Mouse (Mus musculus) embryonic facial prominence, embryonic 13.5 days (tissue): Measurements from ENCODE around the gene E2f2. TPM values are rescaled to one million over a fixed set of nuclear protein-coding genes. Genes with fewer than 3 reads are reported as not detected.

ENCODE experiments used
- ATAC-seq: fragments of 200-750 bp; cut with Nextera tagmentation; 2 replicates; pipeline ENCODE4 v1.8.0; 2017; ENCODE audit warnings: low read depth; ENCODE audit not compliant: insufficient number of reproducible peaks, insufficient read depth, low FRiP score, low TSS enrichment
- H3K27ac ChIP-seq: fragments of 300-500 bp; sonication (generic); 2 replicates; pipeline ENCODE4 v1.5.1; 2015; ENCODE audit warnings: moderate library complexity, mild to moderate bottlenecking, inconsistent platforms
- H3K27me3 ChIP-seq: fragments of 300-500 bp; sonication (generic); 2 replicates; pipeline ENCODE4 v1.6.1; 2015; ENCODE audit warnings: mild to moderate bottlenecking, inconsistent platforms
- H3K36me3 ChIP-seq: fragments of 300-500 bp; sonication (generic); 2 replicates; pipeline ENCODE4 v1.6.1; 2015; ENCODE audit warnings: mild to moderate bottlenecking, inconsistent platforms
- H3K4me1 ChIP-seq: fragments of 300-500 bp; sonication (generic); 2 replicates; pipeline ENCODE4 v1.6.1; 2015; ENCODE audit warnings: inconsistent platforms
- H3K4me2 ChIP-seq: fragments of 300-500 bp; sonication (generic); 2 replicates; pipeline ENCODE4 v1.6.1; 2015; ENCODE audit warnings: moderate library complexity, mild to moderate bottlenecking, inconsistent platforms
- H3K4me3 ChIP-seq: fragments of 300-500 bp; sonication (generic); 2 replicates; pipeline ENCODE4 v1.5.1; 2015; ENCODE audit warnings: mild to moderate bottlenecking, inconsistent platforms
- H3K9ac ChIP-seq: fragments of 300-500 bp; sonication (generic); 2 replicates; pipeline ENCODE4 v1.6.1; 2015; ENCODE audit warnings: mild to moderate bottlenecking, inconsistent platforms
- H3K9me3 ChIP-seq: fragments of 300-500 bp; sonication (generic); 2 replicates; pipeline ENCODE4 v1.6.1; 2016; ENCODE audit warnings: inconsistent platforms
- WGBS: fragments of 180-500 bp; shearing (Covaris S2); methylation state at CpG from one replicate; pipeline ENCODE4 v1.1.7; 2015; ENCODE audit warnings: mixed read lengths; 5-methylcytosine and 5-hydroxymethylcytosine counted together
- polyA plus RNA-seq: library from polyadenylated mRNA; unstranded; fragments of >200 nt; fragmentation: Nextera tagmentation; extraction: Ambion mirVana; gene quantifications from 2 replicates; pipeline ENCODE4 v1.2.1, GENCODE M21; 2015

Gene E2f2
- polyA plus RNA-seq, 1 experiment from 2014 or later, result 7.1 TPM

GRCm38 (mm10) chr4:136228640-136229039 lies 56.4 kb downstream of the E2f2 start:
- no peaks in the 10 kb centered on the region for H3K9me3 ChIP-seq
- no peak for ATAC-seq
- H3K27ac ChIP-seq, result no peak overlapping the region
- 75% methylated on average over 5 of the region's 5 CpGs for WGBS
- no peaks in the 10 kb centered on the region for H3K27me3 ChIP-seq
- no peak overlapping the region for H3K4me2 ChIP-seq
- H3K4me3 ChIP-seq, result no peak overlapping the region
- H3K9ac ChIP-seq, result no peak overlapping the region
- peaks cover 5% of the 10 kb centered on the region for H3K4me1 ChIP-seq
- H3K36me3 ChIP-seq, result peaks cover 14% of the 10 kb centered on the region; the same call in 1 of the 2 replicates

- 25% methylated on average over 13 of the region's 13 CpGs for WGBS
- Histone ChIP-seq H3K27me3 (peaks cover 49% of the 10 kb centered on the region), H3K9me3 (no peaks in the 10 kb centered on the region), H3K9ac (no peak overlapping the region), H3K4me2 (0 out of 2 replicates have a peak overlapping the region, but pooled peaks have one; percentile 18), H3K4me3 (no peak overlapping the region), H3K4me1 (peaks cover 5% of the 10 kb centered on the region; the same call in 1 of the 2 replicates), H3K27ac (no peak overlapping the region), H3K36me3 (peaks cover 81% of the 10 kb centered on the region)
- ATAC-seq, result no peak
Measured at GRCm38 (mm10) chr4:136238669-136239068, 66.5 kb downstream of the E2f2 start.

DNA sequence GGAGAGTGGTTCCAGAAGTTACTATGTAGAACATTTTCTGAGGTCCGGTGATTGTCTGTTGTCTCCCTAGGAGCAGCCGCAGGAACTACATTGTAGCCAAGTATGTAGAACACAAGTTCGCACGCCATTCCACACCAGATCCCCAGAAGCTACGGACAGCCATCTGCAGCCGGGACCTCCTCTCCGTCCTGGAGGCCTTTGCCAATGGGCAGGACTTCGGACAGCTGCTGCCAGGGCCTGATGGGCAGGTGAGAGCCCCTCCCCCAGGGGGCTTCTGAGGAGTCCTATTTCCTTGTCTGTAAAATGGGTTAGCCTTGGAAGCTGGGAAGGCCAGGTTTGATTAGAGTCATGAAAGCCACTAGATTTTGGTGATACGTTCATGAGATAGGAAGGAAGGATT lies 66.9 kb downstream of the E2f2 start:
- Histone ChIP-seq H3K4me2 (no peak overlapping the region), H3K36me3 (peaks cover 82% of the 10 kb centered on the region), H3K9me3 (no peaks in the 10 kb centered on the region), H3K4me1 (peaks cover 5% of the 10 kb centered on the region; the same call in 1 of the 2 replicates), H3K4me3 (no peak overlapping the region), H3K9ac (no peak overlapping the region), H3K27me3 (peaks cover 54% of the 10 kb centered on the region), H3K27ac (no peak overlapping the region)
- 75% methylated on average over 9 of the region's 9 CpGs for WGBS
- ATAC-seq, result no peak

GRCm38 (mm10) chr4:136239622-136240021 lies 67.4 kb downstream of the E2f2 start:
- Histone ChIP-seq H3K27me3 (peaks cover 58% of the 10 kb centered on the region), H3K4me3 (no peak overlapping the region), H3K36me3 (peaks cover 79% of the 10 kb centered on the region), H3K9me3 (no peaks in the 10 kb centered on the region), H3K4me2 (no peak overlapping the region), H3K27ac (no peak overlapping the region), H3K4me1 (peaks cover 5% of the 10 kb centered on the region; the same call in 1 of the 2 replicates), H3K9ac (no peak overlapping the region)
- no peak for ATAC-seq
- WGBS, result 23% methylated on average over 8 of the region's 8 CpGs

DNA sequence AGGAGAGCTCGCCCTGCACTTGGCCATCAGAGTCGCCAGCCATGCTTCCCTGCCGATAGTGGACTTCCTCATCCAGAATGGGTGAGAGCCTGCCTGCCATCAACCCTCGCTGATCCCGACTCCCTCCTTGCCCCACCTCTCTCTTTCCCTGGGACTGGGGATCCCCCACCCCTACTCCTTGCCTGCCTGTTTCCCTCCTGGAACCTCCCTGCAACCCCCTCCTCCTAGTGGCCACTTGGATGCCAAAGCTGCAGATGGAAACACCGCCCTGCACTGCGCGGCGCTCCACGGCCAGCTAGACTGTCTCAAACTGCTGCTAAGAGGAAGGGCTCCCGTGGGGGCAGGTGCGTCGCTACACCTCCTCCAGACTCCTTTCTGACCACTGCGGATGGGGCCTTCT lies 67.9 kb downstream of the E2f2 start:
- Histone ChIP-seq H3K9ac (no peak overlapping the region), H3K4me1 (peaks cover 5% of the 10 kb centered on the region; the same call in 1 of the 2 replicates), H3K4me2 (no peak overlapping the region), H3K4me3 (no peak overlapping the region), H3K9me3 (no peaks in the 10 kb centered on the region), H3K27ac (no peak overlapping the region), H3K27me3 (peaks cover 63% of the 10 kb centered on the region), H3K36me3 (peaks cover 74% of the 10 kb centered on the region)
- no peak for ATAC-seq
- WGBS, result 64% methylated on average over 14 of the region's 14 CpGs

DNA sequence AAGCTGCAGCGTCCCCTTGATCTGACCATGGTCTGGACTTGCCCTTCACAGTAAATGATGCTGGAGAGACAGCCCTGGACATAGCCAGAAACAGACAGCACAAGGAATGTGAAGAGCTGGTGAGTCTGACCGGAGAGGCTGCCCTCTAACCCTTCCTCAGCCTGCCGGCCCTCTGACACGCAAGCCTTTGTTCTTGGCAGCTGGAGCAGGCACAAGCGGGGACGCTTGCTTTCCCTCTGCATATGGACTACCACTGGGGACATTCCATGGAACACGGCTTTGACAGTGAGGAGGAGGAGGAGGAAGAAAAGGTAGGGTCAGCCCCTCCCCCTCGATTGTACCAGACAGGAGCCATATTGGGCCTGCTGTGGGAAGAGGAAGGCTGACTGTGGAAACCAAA lies 68.8 kb downstream of the E2f2 start:
- no peak overlapping the region for H3K9ac ChIP-seq
- ATAC-seq, result no peak
- H3K27me3 ChIP-seq, result peaks cover 71% of the 10 kb centered on the region
- H3K9me3 ChIP-seq, result no peaks in the 10 kb centered on the region
- no peak overlapping the region for H3K4me3 ChIP-seq
- H3K4me1 ChIP-seq, result peaks cover 5% of the 10 kb centered on the region; the same call in 1 of the 2 replicates
- WGBS, result 46% methylated on average over 8 of the region's 8 CpGs
- H3K36me3 ChIP-seq, result peaks cover 69% of the 10 kb centered on the region
- no peak overlapping the region for H3K27ac ChIP-seq
- no peak overlapping the region for H3K4me2 ChIP-seq

DNA sequence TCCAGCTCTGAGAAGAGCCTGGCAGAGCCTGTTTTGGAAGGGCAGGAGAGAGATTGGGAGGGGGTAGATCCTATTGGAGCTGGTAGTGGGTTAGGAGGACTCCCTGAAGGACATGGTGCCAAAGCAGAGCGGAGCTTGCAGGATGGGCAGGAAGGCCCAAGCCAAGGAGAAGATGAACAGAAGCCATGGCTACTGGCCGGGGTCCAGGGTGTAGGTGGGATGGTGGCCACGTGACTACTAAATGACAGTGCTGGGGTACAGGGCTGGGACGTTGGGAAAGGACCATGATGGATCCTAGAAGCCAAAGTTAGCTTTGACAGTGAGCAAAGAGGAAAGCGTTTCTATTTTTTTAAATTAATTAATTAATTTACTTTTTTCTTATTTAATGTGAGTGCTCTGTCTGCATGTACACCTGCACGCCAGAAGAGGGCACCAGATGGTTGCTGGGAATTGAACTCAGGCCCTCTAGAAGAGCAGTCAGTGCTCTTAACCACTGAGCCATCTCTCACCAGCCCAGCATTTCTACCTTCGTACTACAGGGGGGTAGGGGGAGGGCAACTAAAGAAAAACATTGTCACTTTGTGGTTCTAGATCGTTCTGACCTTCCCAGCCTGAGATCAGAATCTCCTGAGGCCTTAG lies 70.0 kb downstream of the E2f2 start:
- Histone ChIP-seq H3K4me1 (peaks cover 17% of the 10 kb centered on the region), H3K9me3 (no peaks in the 10 kb centered on the region), H3K4me2 (no peak overlapping the region), H3K9ac (no peak overlapping the region), H3K4me3 (no peak overlapping the region), H3K27me3 (peaks cover 80% of the 10 kb centered on the region), H3K27ac (no peak overlapping the region), H3K36me3 (peaks cover 61% of the 10 kb centered on the region)
- no peak for ATAC-seq
- WGBS, result 47% methylated on average over 8 of the region's 8 CpGs

- peaks cover 80% of the 10 kb centered on the region for H3K27me3 ChIP-seq
- WGBS, result 79% methylated on average over 7 of the region's 7 CpGs
Measured at GRCm38 (mm10) chr4:136242728-136243127, 70.5 kb downstream of the E2f2 start.

DNA sequence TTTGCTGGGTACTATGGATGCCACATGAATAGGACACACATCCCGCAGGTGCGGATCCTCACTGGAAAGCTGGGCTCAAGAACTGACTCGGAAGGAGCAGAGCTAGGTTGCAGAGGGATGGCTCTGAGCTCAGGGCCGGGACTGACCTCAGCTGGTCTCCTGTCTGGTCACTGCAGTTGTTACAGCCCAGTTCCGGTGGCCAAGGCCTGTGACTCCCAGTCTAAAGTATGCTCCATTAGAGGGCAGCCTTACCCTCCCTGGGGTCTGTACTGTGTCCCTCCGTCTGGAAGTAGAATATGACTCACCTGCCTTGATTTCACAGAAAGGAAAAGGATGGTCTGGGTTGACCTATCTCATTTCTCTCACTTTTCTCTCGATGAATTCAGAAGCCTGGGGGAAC lies 72.0 kb downstream of the E2f2 start:
- no peak overlapping the region for H3K4me2 ChIP-seq
- no peak overlapping the region for H3K9ac ChIP-seq
- peaks cover 80% of the 10 kb centered on the region for H3K27me3 ChIP-seq
- H3K4me1 ChIP-seq, result peaks cover 33% of the 10 kb centered on the region
- no peak overlapping the region for H3K27ac ChIP-seq
- ATAC-seq, result no peak
- H3K36me3 ChIP-seq, result peaks cover 47% of the 10 kb centered on the region
- WGBS, result 70% methylated on average over 7 of the region's 7 CpGs
- no peak overlapping the region for H3K4me3 ChIP-seq
- H3K9me3 ChIP-seq, result no peaks in the 10 kb centered on the region

More at GRCm38 (mm10) chr4:136242728-136243127, 70.5 kb downstream of the E2f2 start:
- H3K27ac ChIP-seq, result no peak overlapping the region
- H3K9ac ChIP-seq, result no peak overlapping the region
- H3K9me3 ChIP-seq, result no peaks in the 10 kb centered on the region
- no peak overlapping the region for H3K4me2 ChIP-seq
- peaks cover 61% of the 10 kb centered on the region for H3K36me3 ChIP-seq
- peaks cover 23% of the 10 kb centered on the region for H3K4me1 ChIP-seq
- no peak for ATAC-seq
- no peak overlapping the region for H3K4me3 ChIP-seq

Other genes with a start within 250 kb of the E2f2 start
- 80.3 and 82.0 TPM in 2 replicates for gene Hmgcl, start 225.9 kb upstream of the E2f2 start, polyA plus RNA-seq
- 34.6 and 38.5 TPM in 2 replicates for gene Gale, start 208.7 kb upstream of the E2f2 start, polyA plus RNA-seq
- 105 and 117 TPM in 2 replicates for gene Lypla2, start 199.8 kb upstream of the E2f2 start, polyA plus RNA-seq
- gene Pithd1, start 185.1 kb upstream of the E2f2 start, polyA plus RNA-seq, result 59.5 and 59.9 TPM in 2 replicates
- 42.5 and 43.0 TPM in 2 replicates for gene Eloa, start 150.6 kb upstream of the E2f2 start, polyA plus RNA-seq
- gene Rpl11, start 119.0 kb upstream of the E2f2 start, polyA plus RNA-seq, result 447 and 551 TPM in 2 replicates
- gene Id3, start 28.9 kb upstream of the E2f2 start, polyA plus RNA-seq, result 540 and 613 TPM in 2 replicates
- gene Asap3, start 34.0 kb downstream of the E2f2 start, polyA plus RNA-seq, result 10.9 and 11.6 TPM in 2 replicates
- 3.6 and 7.3 TPM in 2 replicates for gene Tcea3, start 75.3 kb downstream of the E2f2 start, polyA plus RNA-seq
- 25.2 and 30.5 TPM in 2 replicates for gene Zfp46, start 112.3 kb downstream of the E2f2 start, polyA plus RNA-seq
- gene Hnrnpr, start 138.5 kb downstream of the E2f2 start, polyA plus RNA-seq, result 256 and 263 TPM in 2 replicates